Mouse (Mus musculus) erythroblast, embryonic 14.5 days (primary cell): ENCODE data around the gene Hoxd13. TPM values are rescaled to one million over a fixed set of nuclear protein-coding genes. Genes with fewer than 3 reads are reported as not detected.

ENCODE experiments used
- H3K27me3 ChIP-seq: 2 replicates; pipeline ENCODE4 v1.6.1; 2012; ENCODE audit warnings: inconsistent platforms; ENCODE audit not compliant: control insufficient read depth
- H3K36me3 ChIP-seq: 2 replicates; pipeline ENCODE4 v1.6.1; 2012; ENCODE audit warnings: mild to moderate bottlenecking, inconsistent platforms; ENCODE audit not compliant: control insufficient read depth
- H3K4me1 ChIP-seq: 2 replicates; pipeline ENCODE4 v1.6.1; 2012; ENCODE audit warnings: inconsistent platforms; ENCODE audit not compliant: control insufficient read depth
- H3K4me3 ChIP-seq: replicated peaks from 2 replicates; pipeline ENCODE3; 2012; ENCODE audit warnings: moderate library complexity, mild to moderate bottlenecking, inconsistent platforms
- H3K9me3 ChIP-seq: 2 replicates; pipeline ENCODE4 v1.6.1; 2012; ENCODE audit warnings: low read length, inconsistent platforms, mixed read lengths; ENCODE audit not compliant: control insufficient read depth
- GATA1 ChIP-seq: IDR thresholded peaks from 2 replicates; pipeline ENCODE4 v1.6.1; 2012; ENCODE audit warnings: low read length, inconsistent platforms, mixed read lengths
- TAL1 ChIP-seq: IDR thresholded peaks from 3 replicates; pipeline ENCODE4 v1.6.1; 2012; ENCODE audit warnings: low read length, inconsistent platforms, mixed read lengths
- polyA plus RNA-seq: library from polyadenylated mRNA; stranded (reverse); fragments of >175 nt; gene quantifications from 2 replicates; pipeline ENCODE4 v1.2.3, GENCODE M21; 2012

The Hoxd13 gene
- polyA plus RNA-seq, 1 experiment: not detected

- Histone ChIP-seq H3K4me1 (0 out of 2 replicates have a peak, but pooled peaks cover 2% of the 10 kb centered on the region), H3K4me3 (no peak overlapping the region), H3K27me3 (peaks cover 100% of the 10 kb centered on the region), H3K9me3 (peaks cover 5% of the 10 kb centered on the region; the same call in 1 of the 2 replicates), H3K36me3 (no peaks in the 10 kb centered on the region)
- TF ChIP-seq TAL1 (no peak), GATA1 (no peak)
Measured at GRCm38 (mm10) chr2:74696442-74697335, 28.6 kb downstream of the Hoxd13 start.

GRCm38 (mm10) chr2:74697567-74698121 lies 29.5 kb downstream of the Hoxd13 start, which contains the start of gene Hoxd9:
Gene Hoxd9, plus strand, starts transcription at chr2:74697727.
- Histone ChIP-seq H3K27me3 (peaks cover 100% of the 10 kb centered on the region), H3K4me3 (no peak within 1 kb of the TSS), H3K36me3 (no peaks in the 10 kb centered on the region), H3K4me1 (0 out of 2 replicates have a peak, but pooled peaks cover 2% of the 10 kb centered on the region), H3K9me3 (peaks cover 5% of the 10 kb centered on the region; the same call in 1 of the 2 replicates)
- TF ChIP-seq TAL1 (no peak), GATA1 (no peak)

- Histone ChIP-seq H3K36me3 (no peaks in the 10 kb centered on the region), H3K27me3 (peaks cover 100% of the 10 kb centered on the region), H3K4me1 (0 out of 2 replicates have a peak, but pooled peaks cover 2% of the 10 kb centered on the region), H3K9me3 (peaks cover 5% of the 10 kb centered on the region; the same call in 1 of the 2 replicates), H3K4me3 (no peak overlapping the region)
- TF ChIP-seq GATA1: no peak
- no peak for TF ChIP-seq TAL1
Measured at GRCm38 (mm10) chr2:74698201-74699052, 30.3 kb downstream of the Hoxd13 start.

- H3K4me3 ChIP-seq: no peak overlapping the region
- TF ChIP-seq TAL1 (no peak), GATA1 (no peak)
- H3K9me3 ChIP-seq: peaks cover 5% of the 10 kb centered on the region; the same call in 1 of the 2 replicates
- no peaks in the 10 kb centered on the region for H3K36me3 ChIP-seq
- 0 out of 2 replicates have a peak, but pooled peaks cover 2% of the 10 kb centered on the region for H3K4me1 ChIP-seq
- peaks cover 100% of the 10 kb centered on the region for H3K27me3 ChIP-seq
Measured at GRCm38 (mm10) chr2:74699053-74699430, 30.9 kb downstream of the Hoxd13 start.

GRCm38 (mm10) chr2:74699664-74700545 lies 31.8 kb downstream of the Hoxd13 start:
- TF ChIP-seq TAL1: no peak
- no peak for TF ChIP-seq GATA1

GRCm38 (mm10) chr2:74700546-74701112 lies 32.5 kb downstream of the Hoxd13 start:
- Histone ChIP-seq H3K36me3 (no peaks in the 10 kb centered on the region), H3K4me1 (0 out of 2 replicates have a peak, but pooled peaks cover 2% of the 10 kb centered on the region), H3K4me3 (no peak overlapping the region), H3K9me3 (peaks cover 5% of the 10 kb centered on the region; the same call in 1 of the 2 replicates), H3K27me3 (peaks cover 100% of the 10 kb centered on the region)
- TF ChIP-seq GATA1 (no peak), TAL1 (no peak)

More at GRCm38 (mm10) chr2:74699664-74700545, 31.8 kb downstream of the Hoxd13 start:
- Histone ChIP-seq H3K9me3 (peaks cover 5% of the 10 kb centered on the region; the same call in 1 of the 2 replicates), H3K36me3 (no peaks in the 10 kb centered on the region), H3K4me1 (0 out of 2 replicates have a peak, but pooled peaks cover 2% of the 10 kb centered on the region), H3K4me3 (no peak overlapping the region), H3K27me3 (peaks cover 100% of the 10 kb centered on the region)

- H3K4me3 ChIP-seq: no peak overlapping the region
- no peak for TF ChIP-seq TAL1
- TF ChIP-seq GATA1: no peak
- H3K27me3 ChIP-seq: peaks cover 100% of the 10 kb centered on the region
- no peaks in the 10 kb centered on the region for H3K36me3 ChIP-seq
- H3K4me1 ChIP-seq: 0 out of 2 replicates have a peak, but pooled peaks cover 2% of the 10 kb centered on the region
- H3K9me3 ChIP-seq: peaks cover 5% of the 10 kb centered on the region; the same call in 1 of the 2 replicates
Measured at GRCm38 (mm10) chr2:74701949-74702819, 34.1 kb downstream of the Hoxd13 start.
